Mouse (Mus musculus) kidney, embryonic 16.5 days (tissue): Measurements from ENCODE around the gene H2-T24. TPM values are rescaled to one million over a fixed set of nuclear protein-coding genes. Genes with fewer than 3 reads are reported as not detected.
A peak's percentile ranks its signal among the peaks of the same experiment; 100 is the strongest.
"Not testable (repeated sequence)": the region's sequence is repeated elsewhere in the genome, so short reads cannot be mapped to it uniquely, and the experiment has no call there.

ENCODE experiments used
- ATAC-seq: fragments of 200-750 bp; cut with Nextera tagmentation; 2 replicates; pipeline ENCODE4 v1.8.0; 2017; ENCODE audit warnings: moderate TSS enrichment; ENCODE audit not compliant: low FRiP score, low TSS enrichment
- H3K27ac ChIP-seq: fragments of 300-500 bp; sonication (generic); 2 replicates; pipeline ENCODE4 v1.5.1; 2014; ENCODE audit warnings: low read length
- H3K27me3 ChIP-seq: fragments of 300-500 bp; sonication (generic); 2 replicates; pipeline ENCODE4 v1.6.1; 2014; ENCODE audit warnings: low read length, control low read depth, mixed read lengths; ENCODE audit not compliant: insufficient read depth
- H3K36me3 ChIP-seq: fragments of 300-500 bp; sonication (generic); 2 replicates; pipeline ENCODE4 v1.6.1; 2014; ENCODE audit warnings: low read length, control low read depth, mixed read lengths; ENCODE audit not compliant: insufficient read depth
- H3K4me1 ChIP-seq: fragments of 300-500 bp; sonication (generic); 2 replicates; pipeline ENCODE4 v1.6.1; 2014; ENCODE audit warnings: low read length, control low read depth, mixed read lengths; ENCODE audit not compliant: insufficient read depth
- H3K4me2 ChIP-seq: fragments of 300-500 bp; sonication (generic); replicated peaks from 2 replicates; pipeline ENCODE4 v1.6.1; 2014; ENCODE audit warnings: low read depth, low read length
- H3K4me3 ChIP-seq: fragments of 300-500 bp; sonication (generic); 2 replicates; pipeline ENCODE4 v1.5.1; 2014; ENCODE audit warnings: mild to moderate bottlenecking, low read length
- H3K9ac ChIP-seq: fragments of 300-500 bp; sonication (generic); replicated peaks from 2 replicates; pipeline ENCODE4 v1.6.1; 2014; ENCODE audit warnings: low read length
- H3K9me3 ChIP-seq: fragments of 300-500 bp; sonication (generic); 2 replicates; pipeline ENCODE4 v1.6.1; 2016; ENCODE audit warnings: low read length, control low read depth
- WGBS: fragments of 180-500 bp; shearing (Covaris S2); extraction: QIAGEN DNeasy Blood & Tissue Kit; methylation state at CpG from one replicate; pipeline ENCODE4 v1.1.7; 2014; 5-methylcytosine and 5-hydroxymethylcytosine counted together
- polyA plus RNA-seq: library from polyadenylated mRNA; unstranded; fragments of >200 nt; fragmentation: Nextera tagmentation; extraction: Ambion mirVana; gene quantifications from 2 replicates; pipeline ENCODE4 v1.2.1, GENCODE M21; 2015

Gene H2-T24
- polyA plus RNA-seq, 1 experiment from 2014 or later, result 2.2 TPM

GRCm38 (mm10) chr17:36025197-36025596, 4.8 kb upstream of the H2-T24 start:
- H3K9me3 ChIP-seq, result no peaks in the 10 kb centered on the region
- no peak overlapping the region for H3K4me2 ChIP-seq
- H3K27me3 ChIP-seq, result no peaks in the 10 kb centered on the region
- no peak overlapping the region for H3K27ac ChIP-seq
- peaks cover 14% of the 10 kb centered on the region for H3K4me1 ChIP-seq
- no peak for ATAC-seq
- H3K9ac ChIP-seq, result no peak overlapping the region
- no peaks in the 10 kb centered on the region for H3K36me3 ChIP-seq
- no peak overlapping the region for H3K4me3 ChIP-seq
- 82% methylated on average over 5 of the region's 5 CpGs for WGBS

- Histone ChIP-seq H3K27me3 (no peaks in the 10 kb centered on the region), H3K9me3 (no peaks in the 10 kb centered on the region), H3K4me1 (peaks cover 14% of the 10 kb centered on the region), H3K4me3 (no peak overlapping the region), H3K4me2 (no peak overlapping the region), H3K27ac (no peak overlapping the region), H3K36me3 (no peaks in the 10 kb centered on the region), H3K9ac (no peak overlapping the region)
- WGBS, result 42% methylated on average over 9 of the region's 9 CpGs
- ATAC-seq, result peak; percentile 52; the same call in 1 of the 2 replicates
Measured at GRCm38 (mm10) chr17:36023710-36024654, 3.6 kb upstream of the H2-T24 start.

GRCm38 (mm10) chr17:36022922-36023321, 2.6 kb upstream of the H2-T24 start:
- WGBS, result 86% methylated on average over 6 of the region's 6 CpGs
- Histone ChIP-seq H3K36me3 (no peaks in the 10 kb centered on the region), H3K9ac (no peak overlapping the region), H3K4me3 (no peak overlapping the region), H3K27ac (no peak overlapping the region), H3K4me1 (peaks cover 14% of the 10 kb centered on the region), H3K4me2 (no peak overlapping the region), H3K9me3 (no peaks in the 10 kb centered on the region), H3K27me3 (no peaks in the 10 kb centered on the region)
- ATAC-seq, result no peak

GRCm38 (mm10) chr17:36022098-36022497, 1.7 kb upstream of the H2-T24 start:
- Histone ChIP-seq H3K9ac (no peak overlapping the region), H3K4me3 (no peak overlapping the region), H3K4me1 (peaks cover 14% of the 10 kb centered on the region), H3K4me2 (no peak overlapping the region), H3K9me3 (no peaks in the 10 kb centered on the region), H3K27ac (no peak overlapping the region), H3K36me3 (no peaks in the 10 kb centered on the region), H3K27me3 (no peaks in the 10 kb centered on the region)
- ATAC-seq, result no peak
- WGBS, result 95% methylated on average over 9 of the region's 9 CpGs

GRCm38 (mm10) chr17:36021309-36021708, 949 bp upstream of the H2-T24 start:
- no peaks in the 10 kb centered on the region for H3K27me3 ChIP-seq
- WGBS, result 94% methylated on average over 1 of the region's 1 CpGs
- no peaks in the 10 kb centered on the region for H3K36me3 ChIP-seq
- H3K9ac ChIP-seq, result no peak overlapping the region
- no peak overlapping the region for H3K27ac ChIP-seq
- H3K4me3 ChIP-seq, result no peak overlapping the region
- ATAC-seq, result no peak
- no peaks in the 10 kb centered on the region for H3K9me3 ChIP-seq
- no peak overlapping the region for H3K4me2 ChIP-seq
- peaks cover 14% of the 10 kb centered on the region for H3K4me1 ChIP-seq

- no peak for ATAC-seq
Measured at GRCm38 (mm10) chr17:36019519-36019918, 841 bp downstream of the H2-T24 start.

GRCm38 (mm10) chr17:36018979-36019378, 1.4 kb downstream of the H2-T24 start:
- Histone ChIP-seq H3K9me3 (no peaks in the 10 kb centered on the region), H3K36me3 (peaks cover 13% of the 10 kb centered on the region), H3K4me3 (no peak overlapping the region), H3K27me3 (no peaks in the 10 kb centered on the region), H3K27ac (no peak overlapping the region), H3K4me1 (peaks cover 10% of the 10 kb centered on the region), H3K9ac (no peak overlapping the region), H3K4me2 (no peak overlapping the region)
- WGBS, result 72% methylated on average over 2 of the region's 2 CpGs
- no peak for ATAC-seq

More at GRCm38 (mm10) chr17:36019519-36019918, 841 bp downstream of the H2-T24 start:
- Histone ChIP-seq H3K36me3 (peaks cover 8% of the 10 kb centered on the region), H3K4me2 (no peak overlapping the region), H3K27me3 (no peaks in the 10 kb centered on the region), H3K4me3 (no peak overlapping the region), H3K9ac (no peak overlapping the region), H3K27ac (no peak overlapping the region), H3K4me1 (peaks cover 14% of the 10 kb centered on the region), H3K9me3 (no peaks in the 10 kb centered on the region)
- 68% methylated on average over 3 of the region's 3 CpGs for WGBS

- no peak for ATAC-seq
- no peak overlapping the region for H3K27ac ChIP-seq
- no peak overlapping the region for H3K4me3 ChIP-seq
- peaks cover 13% of the 10 kb centered on the region for H3K36me3 ChIP-seq
- no peak overlapping the region for H3K9ac ChIP-seq
- H3K4me2 ChIP-seq, result no peak overlapping the region
- no peaks in the 10 kb centered on the region for H3K9me3 ChIP-seq
- no peaks in the 10 kb centered on the region for H3K27me3 ChIP-seq
- WGBS, result 91% methylated on average over 5 of the region's 5 CpGs
- H3K4me1 ChIP-seq, result no peaks in the 10 kb centered on the region
Measured at GRCm38 (mm10) chr17:36017046-36017445, 3.3 kb downstream of the H2-T24 start.

GRCm38 (mm10) chr17:36014977-36015376, 5.4 kb downstream of the H2-T24 start:
- H3K27me3 ChIP-seq, result no peaks in the 10 kb centered on the region
- H3K4me1 ChIP-seq, result no peaks in the 10 kb centered on the region
- no peak overlapping the region for H3K9ac ChIP-seq
- H3K4me3 ChIP-seq, result no peak overlapping the region
- H3K4me2 ChIP-seq, result no peak overlapping the region
- H3K9me3 ChIP-seq, result no peaks in the 10 kb centered on the region
- ATAC-seq, result no peak
- no peak overlapping the region for H3K27ac ChIP-seq
- 91% methylated on average over 5 of the region's 5 CpGs for WGBS
- peaks cover 13% of the 10 kb centered on the region for H3K36me3 ChIP-seq

- 92% methylated on average over 7 of the region's 7 CpGs for WGBS
- H3K4me2 ChIP-seq, H3K27me3 ChIP-seq, ATAC-seq, H3K4me3 ChIP-seq, H3K9ac ChIP-seq, H3K4me1 ChIP-seq, H3K27ac ChIP-seq: not testable (repeated sequence)
- Histone ChIP-seq H3K9me3 (peaks cover 10% of the 10 kb centered on the region), H3K36me3 (peaks cover 13% of the 10 kb centered on the region)
Measured at GRCm38 (mm10) chr17:36004409-36004808, 16.0 kb downstream of the H2-T24 start.
